Mouse (Mus musculus) forebrain, embryonic 16.5 days (tissue): Measurements from ENCODE around the gene Olfr1015. TPM values are rescaled to one million over a fixed set of nuclear protein-coding genes. Genes with fewer than 3 reads are reported as not detected.

Experiments used
- ATAC-seq: fragments of 200-750 bp; cut with Nextera tagmentation; 2 replicates; pipeline ENCODE4 v1.8.0; 2017; ENCODE audit warnings: mild to moderate bottlenecking, moderate library complexity
- H3K27ac ChIP-seq: fragments of 300-500 bp; sonication (generic); 2 replicates; pipeline ENCODE4 v1.5.1; 2014; ENCODE audit warnings: low read length, control low read depth
- H3K27me3 ChIP-seq: fragments of 300-500 bp; sonication (generic); replicated peaks from 2 replicates; pipeline ENCODE4 v1.6.1; 2014; ENCODE audit warnings: low read length; ENCODE audit not compliant: control insufficient read depth, insufficient read depth
- H3K36me3 ChIP-seq: fragments of 300-500 bp; sonication (generic); 2 replicates; pipeline ENCODE4 v1.6.1; 2014; ENCODE audit not compliant: control insufficient read depth, insufficient read depth
- H3K4me1 ChIP-seq: fragments of 300-500 bp; sonication (generic); replicated peaks from 2 replicates; pipeline ENCODE4 v1.6.1; 2014; ENCODE audit warnings: low read length; ENCODE audit not compliant: control insufficient read depth, insufficient read depth
- H3K4me2 ChIP-seq: fragments of 300-500 bp; sonication (generic); 2 replicates; pipeline ENCODE4 v1.6.1; 2014; ENCODE audit warnings: mild to moderate bottlenecking, low read length, control low read depth
- H3K4me3 ChIP-seq: fragments of 300-500 bp; sonication (generic); replicated peaks from 2 replicates; pipeline ENCODE4 v1.5.1; 2014; ENCODE audit warnings: mild to moderate bottlenecking, low read length, control low read depth
- H3K9ac ChIP-seq: fragments of 300-500 bp; sonication (generic); replicated peaks from 2 replicates; pipeline ENCODE4 v1.6.1; 2014; ENCODE audit warnings: low read depth, low read length, control low read depth
- H3K9me3 ChIP-seq: fragments of 300-500 bp; sonication (generic); 2 replicates; pipeline ENCODE4 v1.6.1; 2016; ENCODE audit warnings: low read length; ENCODE audit not compliant: control insufficient read depth
- WGBS: fragments of 180-500 bp; shearing (Covaris S2); extraction: QIAGEN DNeasy Blood & Tissue Kit; methylation state at CpG from one replicate; pipeline ENCODE4 v1.1.7; 2014; 5-methylcytosine and 5-hydroxymethylcytosine counted together
- polyA plus RNA-seq: library from polyadenylated mRNA; unstranded; fragments of >200 nt; fragmentation: Nextera tagmentation; extraction: Ambion mirVana; gene quantifications from 2 replicates; pipeline ENCODE4 v1.2.1, GENCODE M21; 2015

Gene Olfr1015
- not detected in 2 replicates for polyA plus RNA-seq

- no peak for ATAC-seq
- Histone ChIP-seq H3K27ac (no peak within 1 kb of the TSS), H3K27me3 (no peaks in the 10 kb centered on the region), H3K36me3 (no peaks in the 10 kb centered on the region), H3K4me2 (no peak within 1 kb of the TSS), H3K4me1 (no peaks in the 10 kb centered on the region), H3K9me3 (no peaks in the 10 kb centered on the region), H3K4me3 (no peak within 1 kb of the TSS), H3K9ac (no peak within 1 kb of the TSS)
Observed at GRCm38 (mm10) chr2:85781717-85782116, at the start of gene Olfr1015. Gene Olfr1015 (plus strand): TSS chr2:85782017.

- Histone ChIP-seq H3K9ac (no peak overlapping the region), H3K4me3 (no peak overlapping the region), H3K9me3 (no peaks in the 10 kb centered on the region), H3K27me3 (no peaks in the 10 kb centered on the region), H3K4me2 (no peak overlapping the region), H3K4me1 (no peaks in the 10 kb centered on the region), H3K27ac (no peak overlapping the region), H3K36me3 (no peaks in the 10 kb centered on the region)
- 82% methylated on average over 4 of the region's 4 CpGs for WGBS
- ATAC-seq: no peak
Observed at GRCm38 (mm10) chr2:85753822-85754221, 28.0 kb upstream of the Olfr1015 start.

- WGBS: 73% methylated on average over 1 of the region's 1 CpGs
- no peak within 1 kb of the TSS for H3K4me3 ChIP-seq
- no peak within 1 kb of the TSS for H3K9ac ChIP-seq
- H3K27me3 ChIP-seq: no peaks in the 10 kb centered on the region
- no peaks in the 10 kb centered on the region for H3K9me3 ChIP-seq
- ATAC-seq: no peak
- H3K27ac ChIP-seq: no peak within 1 kb of the TSS
- H3K4me1 ChIP-seq: no peaks in the 10 kb centered on the region
- no peaks in the 10 kb centered on the region for H3K36me3 ChIP-seq
- H3K4me2 ChIP-seq: no peak within 1 kb of the TSS
Observed at GRCm38 (mm10) chr2:85762666-85763065, 19.2 kb upstream of the Olfr1015 start, which contains the start of gene Olfr1012. Gene Olfr1012 (minus strand): TSS chr2:85762766.

GRCm38 (mm10) chr2:85766798-85767197, 15.0 kb upstream of the Olfr1015 start, which contains the start of gene Olfr1013:
Gene Olfr1013 (plus strand): TSS chr2:85767098.
- H3K4me3 ChIP-seq: no peak within 1 kb of the TSS
- no peaks in the 10 kb centered on the region for H3K9me3 ChIP-seq
- H3K4me1 ChIP-seq: no peaks in the 10 kb centered on the region
- no peak within 1 kb of the TSS for H3K4me2 ChIP-seq
- H3K9ac ChIP-seq: no peak within 1 kb of the TSS
- no peak for ATAC-seq
- H3K27ac ChIP-seq: no peak within 1 kb of the TSS
- H3K27me3 ChIP-seq: no peaks in the 10 kb centered on the region
- no peaks in the 10 kb centered on the region for H3K36me3 ChIP-seq

GRCm38 (mm10) chr2:85772413-85772812, 9.4 kb upstream of the Olfr1015 start, which contains the start of gene Olfr1014:
Gene Olfr1014 (plus strand): TSS chr2:85772713.
- Histone ChIP-seq H3K9me3 (no peaks in the 10 kb centered on the region), H3K27ac (no peak within 1 kb of the TSS), H3K9ac (no peak within 1 kb of the TSS), H3K4me1 (no peaks in the 10 kb centered on the region), H3K4me3 (no peak within 1 kb of the TSS), H3K4me2 (no peak within 1 kb of the TSS), H3K27me3 (no peaks in the 10 kb centered on the region), H3K36me3 (no peaks in the 10 kb centered on the region)
- no peak for ATAC-seq

- Histone ChIP-seq H3K4me3 (no peak overlapping the region), H3K4me2 (no peak overlapping the region), H3K4me1 (no peaks in the 10 kb centered on the region), H3K36me3 (no peaks in the 10 kb centered on the region), H3K9ac (no peak overlapping the region), H3K27ac (no peak overlapping the region), H3K27me3 (no peaks in the 10 kb centered on the region), H3K9me3 (no peaks in the 10 kb centered on the region)
- WGBS: 15% methylated on average over 2 of the region's 2 CpGs
- no peak for ATAC-seq
Observed at GRCm38 (mm10) chr2:85792331-85792730, 10.5 kb downstream of the Olfr1015 start.

GRCm38 (mm10) chr2:85802444-85802843, 20.6 kb downstream of the Olfr1015 start, which contains the start of gene Olfr1016:
Gene Olfr1016 (minus strand): TSS chr2:85802544.
- Histone ChIP-seq H3K27me3 (no peaks in the 10 kb centered on the region), H3K4me3 (no peak within 1 kb of the TSS), H3K36me3 (no peaks in the 10 kb centered on the region), H3K4me2 (no peak within 1 kb of the TSS), H3K27ac (no peak within 1 kb of the TSS), H3K9ac (no peak within 1 kb of the TSS), H3K9me3 (no peaks in the 10 kb centered on the region), H3K4me1 (no peaks in the 10 kb centered on the region)
- ATAC-seq: no peak
- 89% methylated on average over 2 of the region's 2 CpGs for WGBS

- no peaks in the 10 kb centered on the region for H3K9me3 ChIP-seq
- no peak for ATAC-seq
- WGBS: 93% methylated on average over 4 of the region's 4 CpGs
Observed at GRCm38 (mm10) chr2:85804501-85804900, 22.7 kb downstream of the Olfr1015 start.

GRCm38 (mm10) chr2:85818179-85818578, 36.4 kb downstream of the Olfr1015 start, which contains the start of gene Olfr1018:
Gene Olfr1018 (plus strand): TSS chr2:85818479.
- no peak within 1 kb of the TSS for H3K27ac ChIP-seq
- no peak within 1 kb of the TSS for H3K4me3 ChIP-seq
- no peaks in the 10 kb centered on the region for H3K9me3 ChIP-seq

More at GRCm38 (mm10) chr2:85804501-85804900, 22.7 kb downstream of the Olfr1015 start:
- Histone ChIP-seq H3K4me1 (no peaks in the 10 kb centered on the region), H3K36me3 (no peaks in the 10 kb centered on the region), H3K27me3 (no peaks in the 10 kb centered on the region), H3K9ac (no peak overlapping the region), H3K4me2 (no peak overlapping the region), H3K4me3 (no peak overlapping the region), H3K27ac (no peak overlapping the region)

More at GRCm38 (mm10) chr2:85818179-85818578, 36.4 kb downstream of the Olfr1015 start, which contains the start of gene Olfr1018:
- H3K9ac ChIP-seq: no peak within 1 kb of the TSS
- no peaks in the 10 kb centered on the region for H3K36me3 ChIP-seq
- H3K4me2 ChIP-seq: no peak within 1 kb of the TSS
- no peaks in the 10 kb centered on the region for H3K4me1 ChIP-seq
- no peak for ATAC-seq
- no peaks in the 10 kb centered on the region for H3K27me3 ChIP-seq
